Mouse (Mus musculus) cerebellum, adult 2 months (tissue): ENCODE data around the gene Tulp2. TPM values are rescaled to one million over a fixed set of nuclear protein-coding genes. Genes with fewer than 3 reads are reported as not detected.
A peak's percentile ranks its signal among the peaks of the same experiment; 100 is the strongest.
"Not testable (repeated sequence)": the region's sequence is repeated elsewhere in the genome, so short reads cannot be mapped to it uniquely, and the experiment has no call there.

Experiments
- DNase-seq, 2 experiments: peaks; one replicate each; pipeline ENCODE4 v3.0.0; 2021
- H3K27ac ChIP-seq: fragments of 200-500 bp; 2 replicates; pipeline ENCODE4 v1.5.1; 2012; ENCODE audit warnings: low read length, control low read depth, inconsistent platforms; ENCODE audit not compliant: insufficient read depth
- H3K27me3 ChIP-seq: fragments of 200-500 bp; 2 replicates; pipeline ENCODE4 v1.6.1; 2012; ENCODE audit warnings: inconsistent platforms, mild to moderate bottlenecking, low read length, moderate library complexity; ENCODE audit not compliant: control insufficient read depth, insufficient read depth
- H3K4me1 ChIP-seq: fragments of 200-500 bp; 2 replicates; pipeline ENCODE4 v1.6.1; 2011; ENCODE audit warnings: low read length; ENCODE audit not compliant: control insufficient read depth, insufficient read depth
- H3K4me3 ChIP-seq: fragments of 200-500 bp; replicated peaks from 2 replicates; pipeline ENCODE3; 2011; ENCODE audit warnings: mild to moderate bottlenecking, low read depth, low read length, control low read depth; ENCODE audit not compliant: insufficient read depth
- CTCF ChIP-seq: fragments of 200-500 bp; IDR thresholded peaks from 2 replicates; pipeline ENCODE4 v1.5.1; 2011; ENCODE audit warnings: low read depth, mild to moderate bottlenecking, control low read depth, low read length, moderate library complexity, borderline replicate concordance; ENCODE audit not compliant: insufficient read depth
- POLR2A ChIP-seq: fragments of 200-500 bp; IDR thresholded peaks from 2 replicates; pipeline ENCODE4 v1.6.1; 2011; ENCODE audit warnings: low read length, control low read depth, borderline replicate concordance; ENCODE audit not compliant: insufficient read depth
- WGBS: fragments of 180-500 bp; shearing (Covaris S2); methylation state at CpG from one replicate; pipeline ENCODE4 v1.1.7; 2018; 5-methylcytosine and 5-hydroxymethylcytosine counted together
- polyA plus RNA-seq: library from polyadenylated mRNA; depleted of rRNA; stranded (reverse); fragments of >200 nt; gene quantifications from 2 replicates; pipeline ENCODE4 v1.2.3, GENCODE M21; 2012

Gene Tulp2
- polyA plus RNA-seq, 1 experiment, result not detected

DNA sequence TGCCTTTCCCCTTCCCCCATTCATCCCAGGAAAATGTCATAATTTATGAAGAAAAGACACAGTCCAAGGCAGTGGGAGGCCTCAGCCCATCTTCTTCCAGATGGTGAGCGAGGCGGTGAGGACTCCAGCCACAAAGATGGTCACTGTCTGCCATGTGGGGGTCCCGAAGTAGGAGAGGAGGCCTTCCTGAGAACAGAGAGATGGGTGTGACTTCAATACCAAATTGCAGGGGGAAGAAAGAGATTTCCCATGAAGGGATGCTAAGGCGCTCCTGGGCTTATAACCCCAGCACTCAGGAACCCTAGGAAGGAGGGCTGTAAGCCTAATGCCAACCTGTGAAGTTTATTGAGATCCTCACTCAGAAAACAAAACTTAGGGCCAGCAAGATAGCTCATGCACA lies 19.9 kb upstream of the Tulp2 start:
- no peak for DNase-seq
- Histone ChIP-seq H3K27me3 (no peaks in the 10 kb centered on the region), H3K4me1 (peaks cover 11% of the 10 kb centered on the region), H3K4me3 (no peak overlapping the region), H3K27ac (no peak overlapping the region)
- 66% methylated on average over 4 of the region's 4 CpGs for WGBS
- TF ChIP-seq POLR2A (no peak), CTCF (no peak)

DNA sequence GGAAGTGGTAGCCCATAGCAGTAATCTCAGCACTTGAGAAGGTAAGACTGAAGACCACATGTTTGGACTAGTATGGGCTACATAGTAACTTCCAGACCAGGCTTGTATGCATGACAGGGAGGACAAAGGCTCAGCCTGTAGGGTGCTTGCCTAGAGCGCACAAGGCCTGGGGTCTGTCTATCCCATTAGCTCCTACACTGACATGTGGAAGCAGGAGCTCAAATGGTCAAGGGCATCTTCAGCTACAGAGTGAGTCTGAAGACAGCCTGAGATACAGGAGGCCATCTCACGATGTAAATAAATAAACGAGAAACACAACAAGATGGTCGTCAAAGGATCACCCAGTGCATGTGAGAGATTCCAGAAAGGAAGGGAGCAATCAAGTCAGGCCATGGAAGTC lies 19.4 kb upstream of the Tulp2 start:
- 83% methylated on average over 4 of the region's 4 CpGs for WGBS
- peaks cover 7% of the 10 kb centered on the region for H3K4me1 ChIP-seq

DNA sequence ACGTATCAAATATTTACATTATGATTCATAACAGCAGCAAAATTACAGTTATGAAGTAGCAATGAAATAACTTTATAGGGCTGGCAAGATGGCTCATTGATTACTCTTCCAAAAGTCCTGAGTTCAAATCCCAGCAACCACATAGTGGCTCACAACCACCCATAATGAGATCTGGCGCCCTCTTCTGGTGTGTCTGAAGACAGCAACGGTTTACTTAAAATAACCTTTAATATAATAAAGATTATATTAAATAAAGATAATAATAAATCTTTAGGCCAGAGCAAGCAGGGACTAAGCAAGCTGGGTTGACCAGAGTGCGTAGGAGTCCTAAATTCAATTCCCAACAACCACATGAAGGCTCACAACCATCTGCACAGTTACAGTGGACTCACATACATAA lies 18.8 kb upstream of the Tulp2 start:
- WGBS, result 76% methylated on average over 4 of the region's 4 CpGs
- H3K27me3 ChIP-seq, DNase-seq, H3K27ac ChIP-seq, H3K4me3 ChIP-seq, H3K4me1 ChIP-seq: not testable (repeated sequence)

More for the DNA sequence above, 19.4 kb upstream of the Tulp2 start:
- no peak for DNase-seq
- TF ChIP-seq CTCF, result no peak
- no peak for TF ChIP-seq POLR2A
- no peaks in the 10 kb centered on the region for H3K27me3 ChIP-seq
- no peak overlapping the region for H3K4me3 ChIP-seq
- no peak overlapping the region for H3K27ac ChIP-seq

DNA sequence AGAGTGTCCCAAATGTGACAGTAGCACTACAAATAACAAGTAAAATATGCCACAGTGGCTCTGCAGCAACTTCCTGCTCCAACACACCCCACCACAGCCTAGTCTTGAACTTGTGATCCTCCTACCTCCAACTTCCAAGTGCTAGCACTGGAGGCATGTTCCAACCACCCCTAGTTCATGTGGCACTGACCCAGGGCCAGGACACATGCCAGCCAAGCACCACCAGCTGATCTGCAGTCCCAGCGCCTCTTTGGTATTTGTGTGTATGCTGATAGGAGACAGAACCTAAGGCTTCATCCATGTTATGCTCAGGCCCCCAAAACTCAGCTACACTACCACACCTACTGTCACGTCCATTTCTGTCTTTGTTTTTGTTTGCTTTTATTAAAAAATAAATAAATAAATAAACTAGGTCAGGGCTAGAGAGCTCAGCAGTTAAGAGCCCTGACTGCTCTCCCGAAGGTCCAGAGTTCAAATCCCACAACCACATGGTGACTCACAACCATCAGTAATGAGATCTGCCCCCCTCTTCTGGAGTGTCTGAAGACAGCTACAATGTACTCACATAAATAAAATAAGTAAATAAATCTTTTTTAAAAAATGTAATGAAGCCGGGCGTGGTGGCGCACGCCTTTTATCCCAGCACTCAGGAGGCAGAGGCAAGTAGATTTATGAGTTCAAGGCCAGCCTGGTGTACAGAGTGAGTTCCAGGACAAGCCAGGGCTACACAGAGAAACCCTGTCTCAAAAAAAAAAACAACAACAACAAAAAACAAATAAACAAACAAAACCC lies 17.5 kb upstream of the Tulp2 start:
- Histone ChIP-seq H3K27ac (no peak overlapping the region), H3K4me1 (peaks cover 4% of the 10 kb centered on the region; the same call in 1 of the 2 replicates), H3K4me3 (no peak overlapping the region), H3K27me3 (no peaks in the 10 kb centered on the region)
- DNase-seq, result peak in 1 of 2 experiments; percentile 40
- WGBS, result 86% methylated on average over 7 of the region's 7 CpGs
- no peak for TF ChIP-seq CTCF

DNA sequence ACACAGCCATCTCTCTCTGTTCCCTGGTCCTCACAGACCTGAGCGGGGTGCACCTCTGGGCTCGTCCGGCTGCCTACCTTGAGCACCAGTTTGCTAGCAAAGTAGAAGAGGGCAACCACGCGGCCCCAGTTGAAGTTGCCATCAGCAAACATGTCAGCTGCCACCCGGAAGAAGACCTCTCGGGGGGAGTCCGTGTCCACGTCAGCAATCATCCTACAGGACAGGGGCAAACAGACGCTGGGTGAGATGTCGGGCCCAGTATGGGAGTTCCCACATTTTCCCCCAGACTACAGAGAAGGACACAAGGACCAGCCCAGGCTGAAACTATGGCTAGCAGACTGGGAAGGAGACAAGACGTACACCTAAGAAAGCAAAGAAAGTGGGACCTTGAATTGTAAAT lies 16.6 kb upstream of the Tulp2 start:
- no peak for DNase-seq
- Histone ChIP-seq H3K4me3 (no peak overlapping the region), H3K4me1 (peaks cover 4% of the 10 kb centered on the region; the same call in 1 of the 2 replicates), H3K27me3 (no peaks in the 10 kb centered on the region), H3K27ac (no peak overlapping the region)
- TF ChIP-seq POLR2A (no peak), CTCF (no peak)
- 90% methylated on average over 12 of the region's 12 CpGs for WGBS

DNA sequence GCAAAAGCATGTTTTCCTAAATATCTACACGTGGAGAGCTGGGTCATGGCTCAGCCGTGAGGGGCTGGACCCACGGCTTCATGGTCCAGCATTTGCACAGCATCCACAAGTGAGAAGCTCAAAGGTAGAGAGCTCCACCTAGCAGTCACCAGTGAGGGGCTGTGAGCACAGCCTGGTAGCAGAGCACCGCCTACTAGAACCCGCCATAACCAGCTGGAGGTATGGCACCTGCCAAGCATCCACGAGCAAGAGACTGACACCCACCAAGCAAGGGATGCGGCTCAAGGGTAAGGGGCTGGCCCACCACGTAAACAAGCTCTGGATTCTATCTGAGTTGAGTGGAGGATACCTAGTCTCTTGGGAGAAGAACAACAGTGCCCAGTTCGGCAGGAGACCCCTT lies 16.1 kb upstream of the Tulp2 start:
- TF ChIP-seq CTCF (no peak), POLR2A (no peak)
- 33% methylated on average over 9 of the region's 9 CpGs for WGBS

DNA sequence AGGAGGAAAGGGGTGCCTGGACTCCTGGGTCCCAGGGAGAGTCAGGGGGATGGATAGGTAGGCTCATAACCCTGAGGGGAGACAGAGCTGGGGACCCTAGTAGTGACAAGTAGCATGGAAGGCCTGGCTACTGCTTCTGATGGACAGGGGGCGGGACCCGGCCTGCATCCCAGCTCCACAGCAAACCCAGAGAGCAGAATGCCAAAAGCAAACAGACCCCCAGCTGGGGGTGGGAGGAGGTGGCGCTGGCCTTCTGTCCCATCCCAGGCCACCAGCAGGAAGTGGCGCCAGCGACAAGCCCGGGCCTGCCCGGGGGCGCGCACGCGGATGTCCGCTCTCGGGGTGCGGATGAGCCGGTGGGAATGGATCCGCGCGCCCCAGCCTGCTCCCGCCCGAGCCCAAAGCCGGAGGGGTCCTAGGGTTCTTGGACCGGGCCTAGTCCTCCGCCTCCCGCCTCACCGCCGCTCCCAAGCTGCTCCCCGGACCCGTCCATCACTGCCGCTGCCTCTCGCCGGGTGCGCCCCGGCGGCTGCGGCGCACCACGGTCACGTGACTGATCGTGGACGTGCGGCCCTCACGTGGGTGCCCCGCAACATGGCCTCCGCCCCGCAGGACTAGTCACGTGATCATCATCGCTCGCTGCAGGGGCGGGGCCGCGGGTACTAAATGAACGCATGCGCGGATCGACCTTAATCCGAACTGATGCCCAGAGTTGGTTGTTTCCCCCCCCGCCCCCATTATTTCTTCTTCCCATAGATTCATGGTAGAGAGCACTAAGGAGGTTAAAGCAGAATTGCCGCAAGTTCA lies 15.2 kb upstream of the Tulp2 start, which contains the start of gene Bax:
Gene Bax (minus strand): TSS at position 616 of the 807 bp plus-strand sequence.
- TF ChIP-seq POLR2A (peak; percentile 90), CTCF (no peak)
- WGBS, result under 1% methylated on average over 58 of the region's 58 CpGs
- peak within 1 kb of the TSS; percentile 71 for H3K4me3 ChIP-seq

More for the DNA sequence above, 16.1 kb upstream of the Tulp2 start:
- peak in 1 of 2 experiments; percentile 37 for DNase-seq
- Histone ChIP-seq H3K4me3 (peak overlapping the region; percentile 71), H3K27ac (no peak overlapping the region), H3K27me3 (no peaks in the 10 kb centered on the region), H3K4me1 (no peaks in the 10 kb centered on the region; the same call in 1 of the 2 replicates)

DNA sequence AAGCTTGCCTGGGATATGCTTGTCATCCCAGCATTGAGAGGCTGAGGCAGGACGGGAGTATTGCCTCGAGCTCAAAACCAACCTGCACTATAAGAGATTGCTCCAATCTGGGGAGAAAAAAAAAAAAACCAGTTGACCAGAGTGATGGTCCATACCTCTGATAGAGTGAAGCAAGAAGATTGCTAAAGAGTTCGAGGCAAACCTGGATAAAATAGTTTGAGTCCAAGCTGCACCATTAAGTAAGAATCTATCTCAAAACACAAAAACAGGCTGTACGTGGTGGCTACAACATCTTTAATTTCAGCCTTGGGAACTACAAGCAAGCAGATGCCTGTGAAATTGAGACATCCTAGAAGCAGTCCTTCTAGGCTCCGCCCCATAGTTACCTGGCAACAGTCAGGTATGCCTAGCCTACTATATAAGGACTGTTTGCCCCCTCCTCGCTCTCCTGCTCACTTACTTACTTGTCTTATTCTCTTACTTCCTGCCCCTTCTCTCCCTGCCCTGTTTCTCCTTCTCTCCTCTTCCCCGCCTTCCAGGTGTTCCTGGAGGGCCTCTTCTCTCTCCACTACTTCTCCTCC lies 14.5 kb upstream of the Tulp2 start:
- 0 out of 2 replicates have a peak overlapping the region, but pooled peaks have one; percentile 34 for H3K27ac ChIP-seq
- TF ChIP-seq POLR2A (no peak), CTCF (no peak)
- no peak for DNase-seq
- no peaks in the 10 kb centered on the region; the same call in 1 of the 2 replicates for H3K4me1 ChIP-seq
- no peaks in the 10 kb centered on the region for H3K27me3 ChIP-seq
- WGBS, result 37% methylated on average over 7 of the region's 7 CpGs
- H3K4me3 ChIP-seq, result peak overlapping the region; percentile 71

More for the DNA sequence above, 15.2 kb upstream of the Tulp2 start, which contains the start of gene Bax:
- DNase-seq, result peak; percentile 97 to 98
- Histone ChIP-seq H3K4me1 (no peaks in the 10 kb centered on the region; the same call in 1 of the 2 replicates), H3K27ac (peak within 1 kb of the TSS; percentile 53; the same call in 1 of the 2 replicates), H3K27me3 (no peaks in the 10 kb centered on the region)
